Mouse (Mus musculus): ENCODE measurements around the gene Zfp319. TPM values are rescaled to one million over a fixed set of nuclear protein-coding genes. Genes with fewer than 3 reads are reported as not detected.

The Zfp319 gene
- total and polyA plus RNA-seq, 3 experiments: 0.83 to 3.3 (median 2.0) TPM

DNA sequence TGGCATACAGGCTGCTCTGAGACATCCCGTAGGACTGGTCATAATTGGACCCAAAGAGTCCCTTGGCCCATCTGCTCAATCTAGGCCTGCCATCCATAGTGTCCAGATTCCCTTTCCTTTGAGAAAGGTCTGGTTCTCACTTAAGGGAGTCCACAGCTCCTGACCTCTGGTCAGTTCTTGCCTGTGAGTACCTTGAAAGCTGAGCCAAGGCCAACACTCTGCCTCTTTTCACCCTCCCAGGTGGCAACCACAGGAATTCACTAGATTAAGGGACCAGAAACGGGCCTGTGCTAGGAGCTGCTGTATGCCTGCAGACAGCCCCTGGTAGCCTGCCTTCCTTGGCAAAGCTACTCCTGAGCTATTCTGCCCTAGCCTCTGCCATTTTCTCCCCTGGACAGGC lies 22.9 kb upstream of the Zfp319 start:
- Histone ChIP-seq H3K27me3 (replicated peaks) (no peaks in the 10 kb centered on the region), H3K4me3 (replicated peaks in 1 of 3; ENCODE audit: low read depth in 2 of 3, low read length in 2 of 3, poor library complexity in 1 of 3) (no peak overlapping the region), H3K36me3 (replicated peaks in 1 of 2; ENCODE audit: control insufficient read depth in 1 of 2, insufficient read depth in 1 of 2, low read length in 1 of 2) (no peaks in the 10 kb centered on the region), H3K9ac (ENCODE audit: insufficient read depth, low read depth) (no peak overlapping the region), H3K9me3 (replicated peaks; ENCODE audit: low read length) (peaks cover 8% of the 10 kb centered on the region), H3K27ac (ENCODE audit: insufficient read depth, low read depth) (no peak overlapping the region), H3K4me2 (ENCODE audit: insufficient read depth, low read depth, poor library complexity, severe bottlenecking) (no peak overlapping the region), H3K79me2 (replicated peaks; ENCODE audit: control insufficient read depth, extremely low read depth, insufficient read depth, poor library complexity, severe bottlenecking) (no peaks in the 10 kb centered on the region), H3K4me1 (ENCODE audit: control insufficient read depth in 1 of 2, insufficient read depth in 2 of 2) (peaks cover 6 to 15% of the 10 kb centered on the region in 2 experiments)
- in situ Hi-C loops (cut with MboI; ENCODE audit: low pct_ligation_motif_present, low pct_unique_long_range_greater_than_20kb, low sequenced_read_pairs) (no loop called here), dilution Hi-C loops (cut with MboI; ENCODE audit: extremely low pct_ligation_motif_present, extremely low pct_unique_long_range_greater_than_20kb, low sequenced_read_pairs) (no loop called here)
- no peak for TF ChIP-seq MAZ (IDR thresholded peaks at IDR 0.05; ENCODE audit: low read depth, low read length)
- TF ChIP-seq USF1 (IDR thresholded peaks at IDR 0.05; ENCODE audit: low read depth, low read length): no peak
- TF ChIP-seq KAT2A (IDR thresholded peaks at IDR 0.05; ENCODE audit: insufficient replicate concordance, low read length): no peak
- no peak for DNase-seq (ENCODE audit: extremely low read depth)

DNA sequence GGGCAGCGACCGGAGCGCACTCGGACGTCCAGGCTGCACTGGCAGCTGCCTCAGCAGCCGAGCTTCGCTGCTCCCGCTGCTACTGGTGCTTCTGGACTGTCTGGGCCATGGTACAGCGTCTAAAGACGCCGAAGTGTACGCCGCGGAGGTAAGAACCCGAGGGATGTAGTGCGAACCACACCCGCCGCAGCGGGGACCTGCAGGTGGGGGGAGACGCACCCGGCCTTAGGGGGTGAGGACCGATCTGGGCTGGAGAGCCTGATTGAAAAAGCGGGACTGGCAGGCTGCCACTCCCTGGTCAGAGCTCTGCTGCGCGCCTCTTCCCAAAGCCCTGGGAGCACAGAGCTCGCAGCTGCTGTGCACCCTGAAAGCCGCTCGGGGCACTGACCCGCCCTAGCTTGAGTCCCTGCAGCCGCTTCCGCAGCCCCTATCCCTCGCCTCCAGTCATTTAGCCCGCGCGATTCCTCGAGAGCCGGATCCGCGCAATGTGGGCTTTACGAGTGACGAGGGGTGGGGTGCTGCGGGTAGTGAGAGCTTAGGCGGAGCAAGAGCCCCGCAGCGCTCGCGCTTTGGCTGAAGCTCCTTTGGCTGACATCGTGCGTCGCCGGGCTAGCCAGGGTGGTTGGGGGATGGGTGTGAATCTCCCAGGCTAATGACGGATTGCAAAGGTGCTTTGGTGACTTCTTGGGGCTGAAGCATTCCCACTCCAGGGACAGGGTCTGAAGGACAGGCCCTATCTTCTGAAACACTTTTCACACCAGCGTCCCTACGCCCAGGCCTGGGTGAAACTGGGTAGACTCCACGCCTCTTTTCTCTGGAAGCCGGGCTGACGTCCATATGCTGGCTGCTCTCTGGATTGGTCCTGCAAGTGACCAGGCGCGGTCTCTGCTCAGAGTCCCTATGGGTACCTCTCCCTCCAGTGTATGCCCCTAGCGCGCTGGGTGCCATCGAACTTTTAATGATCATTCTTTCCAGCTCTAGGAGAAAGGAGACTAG lies 21.4 kb upstream of the Zfp319 start:
- dilution Hi-C loops (cut with MboI; ENCODE audit: extremely low pct_ligation_motif_present, extremely low pct_unique_long_range_greater_than_20kb, low sequenced_read_pairs) (no loop called here), in situ Hi-C loops (cut with MboI; ENCODE audit: low pct_ligation_motif_present, low pct_unique_long_range_greater_than_20kb, low sequenced_read_pairs) (no loop called here)
- Histone ChIP-seq H3K4me3 (replicated peaks in 1 of 3; ENCODE audit: low read depth in 2 of 3, low read length in 2 of 3, poor library complexity in 1 of 3) (no peak overlapping the region), H3K4me2 (ENCODE audit: insufficient read depth, low read depth, poor library complexity, severe bottlenecking) (no peak overlapping the region), H3K9ac (ENCODE audit: insufficient read depth, low read depth) (no peak overlapping the region), H3K9me3 (replicated peaks; ENCODE audit: low read length) (peaks cover 8% of the 10 kb centered on the region), H3K36me3 (replicated peaks in 1 of 2; ENCODE audit: control insufficient read depth in 1 of 2, insufficient read depth in 1 of 2, low read length in 1 of 2) (peaks cover 0 to under 1% of the 10 kb centered on the region in 2 experiments), H3K27ac (ENCODE audit: insufficient read depth, low read depth) (no peak overlapping the region), H3K27me3 (replicated peaks) (no peaks in the 10 kb centered on the region), H3K4me1 (ENCODE audit: control insufficient read depth in 1 of 2, insufficient read depth in 2 of 2) (peaks cover 0 to 11% of the 10 kb centered on the region in 2 experiments; a peak in 2 of 4 replicates), H3K79me2 (replicated peaks; ENCODE audit: control insufficient read depth, extremely low read depth, insufficient read depth, poor library complexity, severe bottlenecking) (no peaks in the 10 kb centered on the region)
- TF ChIP-seq TCF12 (IDR thresholded peaks at IDR 0.05; ENCODE audit: low read depth, low read length) (no peak), ZKSCAN1 (IDR thresholded peaks at IDR 0.05; ENCODE audit: borderline replicate concordance, low read depth, low read length) (no peak), USF1 (IDR thresholded peaks at IDR 0.05; ENCODE audit: low read depth, low read length) (no peak), MAFK (IDR thresholded peaks at IDR 0.05; ENCODE audit: insufficient replicate concordance, low read length) (no peak), MAZ (IDR thresholded peaks at IDR 0.05; ENCODE audit: low read depth, low read length) (no peak), ELF1 (IDR thresholded peaks at IDR 0.05; ENCODE audit: low read depth, low read length) (no peak), BHLHE40 (IDR thresholded peaks at IDR 0.05; ENCODE audit: low read depth, low read length) (no peak), RAD21 (IDR thresholded peaks at IDR 0.05; ENCODE audit: low read depth, low read length) (no peak), MAX (IDR thresholded peaks at IDR 0.05; ENCODE audit: low read length) (no peak), RCOR1 (conservative IDR thresholded peaks at IDR 0.05; ENCODE audit: low read depth, low read length) (no peak), HCFC1 (IDR thresholded peaks at IDR 0.05; ENCODE audit: low read depth, low read length) (no peak), MEF2A (IDR thresholded peaks at IDR 0.05; ENCODE audit: borderline replicate concordance, low read depth, low read length) (no peak), E2F4 (IDR thresholded peaks at IDR 0.05; ENCODE audit: insufficient replicate concordance, low read depth, low read length) (no peak), JUND (conservative IDR thresholded peaks at IDR 0.05; ENCODE audit: low read depth, low read length) (no peak)
- no peak for DNase-seq (ENCODE audit: extremely low read depth)
